Mouse (Mus musculus) activated CD4-positive, CD25-positive, alpha-beta regulatory T cell, adult 4 months (primary cell): Measurements from ENCODE around the gene Slco1a6. TPM values are rescaled to one million over a fixed set of nuclear protein-coding genes. Genes with fewer than 3 reads are reported as not detected.

Experiments used
- ATAC-seq: one replicate; pipeline ENCODE4 v1.8.0; 2017
- polyA plus RNA-seq, 2 experiments: library from polyadenylated mRNA; unstranded; fragments of 100-300 nt; shearing (Covaris generic); gene quantifications; one replicate each; pipeline ENCODE4 v1.2.1; 2017

The Slco1a6 gene
- polyA plus RNA-seq, 2 experiments from 2014 or later: 1.0 TPM; not detected in 1

DNA sequence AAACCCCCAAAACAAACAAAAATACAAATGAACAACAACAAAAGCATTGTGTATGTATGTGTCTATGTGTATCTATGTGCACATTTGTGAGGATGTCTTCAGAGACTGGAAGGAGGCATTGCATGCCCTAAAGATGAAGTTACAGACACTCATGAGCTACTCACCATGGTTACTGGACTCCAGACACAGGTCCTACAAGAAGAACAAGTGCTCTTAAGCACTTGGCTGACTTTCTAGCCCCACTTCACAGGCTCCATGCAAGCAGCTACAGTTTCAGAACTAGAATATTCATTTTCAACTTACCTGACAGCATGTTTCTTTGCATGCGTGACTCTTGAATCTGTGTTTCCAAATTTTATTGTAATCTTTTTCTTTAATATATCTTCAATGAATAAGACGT lies 172.6 kb downstream of the Slco1a6 start:
- ATAC-seq: no peak

Other genes starting within 250 kb of the Slco1a6 start
- gene Gm6614, start 197.1 kb downstream of the Slco1a6 start, polyA plus RNA-seq: not detected
- gene Iapp, start 89.9 kb upstream of the Slco1a6 start, polyA plus RNA-seq: not detected
- gene Slco1a5, start 114.5 kb upstream of the Slco1a6 start, polyA plus RNA-seq: not detected
- gene Pyroxd1, start 137.1 kb upstream of the Slco1a6 start, polyA plus RNA-seq: 10 to 100 TPM; 21.6 to 23.1 TPM
- gene Recql, start 178.6 kb upstream of the Slco1a6 start, polyA plus RNA-seq: 10 to 100 TPM; 37.2 to 60.4 TPM
- gene Golt1b, start 178.7 kb upstream of the Slco1a6 start, polyA plus RNA-seq: 10 to 100 TPM; 49.1 to 50.1 TPM
- under 1 TPM in 1 of 2 experiments, not detected in 1; 0.79 TPM for gene Spx, start 204.9 kb upstream of the Slco1a6 start, polyA plus RNA-seq